Mouse (Mus musculus) C2C12 (cell line): ENCODE measurements around the gene Dctpp1.

Experiments used
- CEBPB ChIP-seq: IDR thresholded peaks from one replicate; pipeline ENCODE4 v1.6.1; 2011; ENCODE audit warnings: low read depth, mild to moderate bottlenecking, control low read depth, moderate library complexity
- CTCF ChIP-seq: IDR thresholded peaks from one replicate; pipeline ENCODE4 v1.5.1; 2011; ENCODE audit not compliant: control insufficient read depth, insufficient read depth, insufficient read length
- MAX ChIP-seq: IDR thresholded peaks from one replicate; pipeline ENCODE4 v1.6.1; 2011; ENCODE audit warnings: mild to moderate bottlenecking, control low read depth
- MYOD1 ChIP-seq: IDR thresholded peaks from one replicate; pipeline ENCODE4 v1.6.1; 2011; ENCODE audit warnings: low read depth; ENCODE audit not compliant: control insufficient read depth, insufficient read length
- MYOG ChIP-seq: IDR thresholded peaks from one replicate; pipeline ENCODE4 v1.6.1; 2011; ENCODE audit not compliant: control insufficient read depth, insufficient read length; ENCODE audit errors: extremely low read depth
- USF1 ChIP-seq: IDR thresholded peaks from one replicate; pipeline ENCODE4 v1.6.1; 2011; ENCODE audit warnings: low read depth, mild to moderate bottlenecking, control low read depth, moderate library complexity

DNA sequence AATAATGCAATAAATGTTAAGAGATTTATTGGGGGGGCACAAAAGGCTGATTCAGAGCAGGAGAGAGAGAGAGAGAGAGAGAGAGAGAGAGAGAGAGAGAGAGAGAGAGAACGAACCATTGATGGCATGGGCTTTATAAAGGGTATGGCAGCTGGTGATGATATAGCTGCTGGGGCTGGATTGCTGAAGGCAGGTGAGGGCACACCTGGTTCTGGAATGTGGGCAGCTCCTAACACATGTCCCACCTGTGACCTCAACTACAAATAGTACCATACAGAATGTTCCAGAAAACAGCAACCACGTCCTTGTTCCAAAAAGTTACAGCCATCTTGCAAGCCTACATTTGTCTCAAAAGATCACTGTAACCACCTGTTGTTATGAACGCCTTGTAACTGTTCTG lies 29.1 kb downstream of the Dctpp1 start:
- TF ChIP-seq CTCF (no peak), USF1 (no peak), MAX (no peak), CEBPB (no peak), MYOD1 (no peak), MYOG (no peak)
